In the genomic region with DNA sequence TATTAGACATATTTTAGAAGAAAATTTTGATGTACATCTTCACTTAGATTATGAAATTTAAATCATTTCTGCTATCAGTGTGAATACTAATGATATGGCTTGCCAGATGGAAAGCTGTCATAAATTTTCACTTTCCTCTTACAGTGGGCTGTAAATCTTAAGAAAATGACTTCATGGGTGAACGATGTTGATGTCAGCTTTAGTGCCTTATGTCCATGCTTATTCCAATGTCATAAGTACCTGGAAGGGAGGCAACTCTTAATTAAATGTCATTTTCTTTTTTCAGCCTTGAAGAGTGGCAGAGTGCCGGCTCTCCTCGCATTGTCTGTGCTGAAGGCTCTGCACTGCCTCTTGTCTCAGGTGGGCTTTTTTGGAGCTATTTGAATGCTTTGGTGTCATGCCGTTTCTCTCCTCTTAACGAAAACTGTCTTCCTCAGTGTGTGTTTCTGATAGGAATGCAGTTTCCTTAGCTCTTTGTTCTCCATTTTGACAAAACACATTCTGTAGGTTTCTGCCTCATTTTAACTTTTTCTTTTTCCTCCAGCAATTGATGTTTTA, we compare ENCODE assay signal across 27 mouse cellular contexts.
DNase-seq lines count a peak whose midpoint lies in the region; ATAC-seq lines count a peak whose summit lies in the region.
"Had no signal": no experiment of that assay in that cellular context is flagged by ENCODE, and none has a peak within 500 bp of the region (broad histone marks: within the 10 kb centered on the region; RNA-seq: fewer than 3 reads in every experiment).

No protein-coding gene starts in this region.

- no peaks in the 10 kb centered on the region for H3K9me3 ChIP-seq in forebrain, embryonic 13.5 days (replicated peaks)
- H3K9me3 ChIP-seq in forebrain, embryonic 11.5 days (ENCODE audit: control insufficient read depth, low read length): no peaks in the 10 kb centered on the region
- no peaks in the 10 kb centered on the region for H3K9me3 ChIP-seq in midbrain, embryonic 13.5 days
- no peaks in the 10 kb centered on the region for H3K9me3 ChIP-seq in midbrain, embryonic 11.5 days (ENCODE audit: control insufficient read depth, low read length)
- H3K9me3 ChIP-seq in hindbrain, embryonic 15.5 days: no peaks in the 10 kb centered on the region
- H3K9me3 ChIP-seq in neural tube, embryonic 13.5 days: no peaks in the 10 kb centered on the region
- no peaks in the 10 kb centered on the region for H3K9me3 ChIP-seq in kidney, embryonic 14.5 days (ENCODE audit: control insufficient read depth, low read length)
- H3K9me3 ChIP-seq: embryonic facial prominence, embryonic 12.5 days; heart, embryonic 15.5 days; intestine, embryonic 15.5 days; limb, embryonic 13.5 days; liver, embryonic 12.5 days; stomach, embryonic 15.5 days had no signal

- no peak overlapping the region for H3K9ac ChIP-seq in forebrain, embryonic 13.5 days
- H3K9ac ChIP-seq in forebrain, embryonic 11.5 days (ENCODE audit: low read length): no peak overlapping the region
- H3K9ac ChIP-seq in midbrain, embryonic 13.5 days (replicated peaks): no peak overlapping the region
- H3K9ac ChIP-seq in midbrain, embryonic 11.5 days (ENCODE audit: low read length): no peak overlapping the region
- no peak overlapping the region for H3K9ac ChIP-seq in hindbrain, embryonic 15.5 days
- no peak overlapping the region for H3K9ac ChIP-seq in neural tube, embryonic 13.5 days
- H3K9ac ChIP-seq in kidney, embryonic 14.5 days (ENCODE audit: low read depth, low read length): no peak overlapping the region
- H3K9ac ChIP-seq: embryonic facial prominence, embryonic 12.5 days; heart, embryonic 15.5 days; intestine, embryonic 15.5 days; limb, embryonic 13.5 days; liver, embryonic 12.5 days; stomach, embryonic 15.5 days had no signal

- peak overlapping the region; percentile 25; the same call in 1 of the 2 replicates for H3K27ac ChIP-seq in forebrain, embryonic 13.5 days
- H3K27ac ChIP-seq in forebrain, embryonic 11.5 days (ENCODE audit: low read depth, low read length): no peak overlapping the region
- peak overlapping the region; percentile 37; the same call in 1 of the 2 replicates for H3K27ac ChIP-seq in midbrain, embryonic 13.5 days
- H3K27ac ChIP-seq in midbrain, embryonic 11.5 days (ENCODE audit: low read depth, low read length): no peak overlapping the region
- peak overlapping the region; percentile 35 for H3K27ac ChIP-seq in hindbrain, embryonic 15.5 days (replicated peaks)
- peak overlapping the region; percentile 69 for H3K27ac ChIP-seq in neural tube, embryonic 13.5 days (replicated peaks)
- H3K27ac ChIP-seq in kidney, embryonic 14.5 days (ENCODE audit: low read depth, low read length): no peak overlapping the region
- H3K27ac ChIP-seq: embryonic facial prominence, embryonic 12.5 days; gastrocnemius, adult 2 months; intestine, embryonic 15.5 days; layer of hippocampus, adult 2 months; limb, embryonic 13.5 days; liver, embryonic 12.5 days; stomach, embryonic 15.5 days had no signal

- WGBS in forebrain, embryonic 13.5 days: 45% methylated on average over 5 of the region's 5 CpGs
- WGBS in forebrain, embryonic 11.5 days: 56% methylated on average over 5 of the region's 5 CpGs
- 60% methylated on average over 5 of the region's 5 CpGs for WGBS in midbrain, embryonic 13.5 days
- 71% methylated on average over 5 of the region's 5 CpGs for WGBS in midbrain, embryonic 11.5 days
- 50% methylated on average over 5 of the region's 5 CpGs for WGBS in hindbrain, embryonic 15.5 days
- WGBS in neural tube, embryonic 13.5 days: 39% methylated on average over 5 of the region's 5 CpGs
- 55% methylated on average over 5 of the region's 5 CpGs for WGBS in kidney, embryonic 14.5 days

- no peaks in the 10 kb centered on the region for H3K27me3 ChIP-seq in forebrain, embryonic 13.5 days
- H3K27me3 ChIP-seq in forebrain, embryonic 11.5 days (ENCODE audit: control insufficient read depth, insufficient read depth, low read length): no peaks in the 10 kb centered on the region
- H3K27me3 ChIP-seq in midbrain, embryonic 13.5 days: no peaks in the 10 kb centered on the region
- no peaks in the 10 kb centered on the region for H3K27me3 ChIP-seq in midbrain, embryonic 11.5 days (ENCODE audit: control insufficient read depth, insufficient read depth, low read length)
- H3K27me3 ChIP-seq in hindbrain, embryonic 15.5 days: no peaks in the 10 kb centered on the region
- no peaks in the 10 kb centered on the region for H3K27me3 ChIP-seq in neural tube, embryonic 13.5 days
- no peaks in the 10 kb centered on the region for H3K27me3 ChIP-seq in kidney, embryonic 14.5 days (ENCODE audit: control insufficient read depth, insufficient read depth, low read length)
- H3K27me3 ChIP-seq: embryonic facial prominence, embryonic 12.5 days; heart, embryonic 15.5 days; intestine, embryonic 15.5 days; limb, embryonic 13.5 days; liver, embryonic 12.5 days; stomach, embryonic 15.5 days had no signal

- H3K36me3 ChIP-seq in forebrain, embryonic 13.5 days (ENCODE audit: poor library complexity, severe bottlenecking): no peaks in the 10 kb centered on the region
- no peaks in the 10 kb centered on the region for H3K36me3 ChIP-seq in forebrain, embryonic 11.5 days (ENCODE audit: control insufficient read depth, insufficient read depth, low read length)
- H3K36me3 ChIP-seq in midbrain, embryonic 13.5 days: no peaks in the 10 kb centered on the region
- no peaks in the 10 kb centered on the region for H3K36me3 ChIP-seq in midbrain, embryonic 11.5 days (ENCODE audit: control insufficient read depth, insufficient read depth, low read length)
- no peaks in the 10 kb centered on the region for H3K36me3 ChIP-seq in hindbrain, embryonic 15.5 days
- no peaks in the 10 kb centered on the region for H3K36me3 ChIP-seq in neural tube, embryonic 13.5 days
- H3K36me3 ChIP-seq in kidney, embryonic 14.5 days (ENCODE audit: control insufficient read depth, insufficient read depth, low read length): no peaks in the 10 kb centered on the region
- H3K36me3 ChIP-seq: embryonic facial prominence, embryonic 12.5 days; heart, embryonic 15.5 days; intestine, embryonic 15.5 days; limb, embryonic 13.5 days; liver, embryonic 12.5 days; stomach, embryonic 15.5 days had no signal

- no peak for DNase-seq in forebrain, embryonic 11.5 days (ENCODE audit: low spot score)
- DNase-seq in midbrain, embryonic 11.5 days (ENCODE audit: low spot score, missing footprints): no peak
- DNase-seq: adrenal gland, postnatal 25 days; cerebellum, adult 11-12 months; cerebellum, postnatal 10 days; gastrocnemius, adult 2 months; heart, postnatal 36 days; kidney, adult 9 months; kidney, postnatal 25 days; lung, adult 18-20 months; lung, postnatal 10 days; right cerebral cortex, adult 18-20 months; thymus, adult 18-20 months; thymus, postnatal 36 days had no signal

- 0 out of 2 replicates have a peak, but pooled peaks cover 3% of the 10 kb centered on the region for H3K4me1 ChIP-seq in forebrain, embryonic 13.5 days
- no peaks in the 10 kb centered on the region for H3K4me1 ChIP-seq in forebrain, embryonic 11.5 days (replicated peaks; ENCODE audit: control insufficient read depth, insufficient read depth, low read length)
- H3K4me1 ChIP-seq in midbrain, embryonic 13.5 days (replicated peaks): 0 out of 2 replicates have a peak, but pooled peaks cover 5% of the 10 kb centered on the region
- no peaks in the 10 kb centered on the region for H3K4me1 ChIP-seq in midbrain, embryonic 11.5 days (ENCODE audit: control insufficient read depth, insufficient read depth, low read length)
- H3K4me1 ChIP-seq in hindbrain, embryonic 15.5 days (replicated peaks): peaks cover 14% of the 10 kb centered on the region
- H3K4me1 ChIP-seq in neural tube, embryonic 13.5 days (replicated peaks): peaks cover 17% of the 10 kb centered on the region
- no peaks in the 10 kb centered on the region for H3K4me1 ChIP-seq in kidney, embryonic 14.5 days (ENCODE audit: control insufficient read depth, insufficient read depth, low read length)
- H3K4me1 ChIP-seq: embryonic facial prominence, embryonic 12.5 days; intestine, embryonic 15.5 days; liver, embryonic 12.5 days; stomach, embryonic 15.5 days had no signal

- ATAC-seq in forebrain, embryonic 13.5 days: no peak; the same call in 1 of the 2 replicates
- no peak for ATAC-seq in forebrain, embryonic 11.5 days (replicated peaks; ENCODE audit: low FRiP score)
- ATAC-seq in midbrain, embryonic 13.5 days: no peak
- no peak for ATAC-seq in midbrain, embryonic 11.5 days (ENCODE audit: low FRiP score)
- no peak; the same call in 1 of the 2 replicates for ATAC-seq in hindbrain, embryonic 15.5 days (ENCODE audit: low FRiP score, low read depth)
- ATAC-seq in neural tube, embryonic 13.5 days (ENCODE audit: low read depth): peak; percentile 65; the same call in 1 of the 2 replicates
- no peak for ATAC-seq in kidney, embryonic 14.5 days (ENCODE audit: low FRiP score, low TSS enrichment)
- no peak for ATAC-seq in megakaryocyte-erythroid progenitor cell, adult 5-6 weeks (replicated peaks; ENCODE audit: low FRiP score, low TSS enrichment, poor library complexity, severe bottlenecking)
- ATAC-seq: intestine, embryonic 15.5 days; liver, embryonic 12.5 days had no signal

- no peak overlapping the region for H3K4me3 ChIP-seq in forebrain, embryonic 13.5 days
- H3K4me3 ChIP-seq in forebrain, embryonic 11.5 days (ENCODE audit: low read depth, low read length): no peak overlapping the region
- no peak overlapping the region for H3K4me3 ChIP-seq in midbrain, embryonic 13.5 days (replicated peaks)
- no peak overlapping the region for H3K4me3 ChIP-seq in midbrain, embryonic 11.5 days (ENCODE audit: low read depth, low read length)
- H3K4me3 ChIP-seq in hindbrain, embryonic 15.5 days: no peak overlapping the region
- H3K4me3 ChIP-seq in neural tube, embryonic 13.5 days: no peak overlapping the region
- H3K4me3 ChIP-seq in kidney, embryonic 14.5 days (ENCODE audit: low read length): no peak overlapping the region
- H3K4me3 ChIP-seq: embryonic facial prominence, embryonic 12.5 days; gastrocnemius, adult 2 months; heart, embryonic 15.5 days; intestine, embryonic 15.5 days; layer of hippocampus, adult 2 months; limb, embryonic 13.5 days; liver, embryonic 12.5 days; stomach, embryonic 15.5 days had no signal

- no peak overlapping the region for H3K4me2 ChIP-seq in forebrain, embryonic 13.5 days
- H3K4me2 ChIP-seq in forebrain, embryonic 11.5 days (ENCODE audit: low read depth, low read length, severe bottlenecking): no peak overlapping the region
- H3K4me2 ChIP-seq in midbrain, embryonic 13.5 days (replicated peaks): no peak overlapping the region
- H3K4me2 ChIP-seq in midbrain, embryonic 11.5 days: no peak overlapping the region
- H3K4me2 ChIP-seq in hindbrain, embryonic 15.5 days: no peak overlapping the region
- no peak overlapping the region for H3K4me2 ChIP-seq in neural tube, embryonic 13.5 days
- H3K4me2 ChIP-seq in kidney, embryonic 14.5 days (replicated peaks; ENCODE audit: low read depth, low read length): no peak overlapping the region
- H3K4me2 ChIP-seq: embryonic facial prominence, embryonic 12.5 days; heart, embryonic 15.5 days; intestine, embryonic 15.5 days; limb, embryonic 13.5 days; liver, embryonic 12.5 days; stomach, embryonic 15.5 days had no signal

Comparison
In these comparisons a context has a peak if more than half of its experiments do, and no peak if none do; other contexts are left out.
1. H3K27ac ChIP-seq: peak in forebrain, embryonic 13.5 days (single experiment), midbrain, embryonic 13.5 days (single experiment), hindbrain, embryonic 15.5 days (single experiment) and neural tube, embryonic 13.5 days (single experiment); none in forebrain, embryonic 11.5 days (single experiment), midbrain, embryonic 11.5 days (single experiment) and kidney, embryonic 14.5 days (single experiment).